Mouse (Mus musculus) testis, adult 10 weeks (tissue): ENCODE measurements around the gene Gpatch8. TPM values are rescaled to one million over a fixed set of nuclear protein-coding genes. Genes with fewer than 3 reads are reported as not detected.

Experiments used
- polyA plus RNA-seq: library from polyadenylated mRNA; stranded (reverse); fragments of 350-450 nt; fragmentation: Illumina TruSeq; extraction: RNeasy Lipid Tissue Mini Kit (QIAGEN cat#74804); gene quantifications from one replicate; pipeline ENCODE4 v1.2.3, GENCODE M21; 2014; ENCODE audit warnings: low read depth, low replicate concordance

Gene Gpatch8
- 20.4 TPM for polyA plus RNA-seq

DNA sequence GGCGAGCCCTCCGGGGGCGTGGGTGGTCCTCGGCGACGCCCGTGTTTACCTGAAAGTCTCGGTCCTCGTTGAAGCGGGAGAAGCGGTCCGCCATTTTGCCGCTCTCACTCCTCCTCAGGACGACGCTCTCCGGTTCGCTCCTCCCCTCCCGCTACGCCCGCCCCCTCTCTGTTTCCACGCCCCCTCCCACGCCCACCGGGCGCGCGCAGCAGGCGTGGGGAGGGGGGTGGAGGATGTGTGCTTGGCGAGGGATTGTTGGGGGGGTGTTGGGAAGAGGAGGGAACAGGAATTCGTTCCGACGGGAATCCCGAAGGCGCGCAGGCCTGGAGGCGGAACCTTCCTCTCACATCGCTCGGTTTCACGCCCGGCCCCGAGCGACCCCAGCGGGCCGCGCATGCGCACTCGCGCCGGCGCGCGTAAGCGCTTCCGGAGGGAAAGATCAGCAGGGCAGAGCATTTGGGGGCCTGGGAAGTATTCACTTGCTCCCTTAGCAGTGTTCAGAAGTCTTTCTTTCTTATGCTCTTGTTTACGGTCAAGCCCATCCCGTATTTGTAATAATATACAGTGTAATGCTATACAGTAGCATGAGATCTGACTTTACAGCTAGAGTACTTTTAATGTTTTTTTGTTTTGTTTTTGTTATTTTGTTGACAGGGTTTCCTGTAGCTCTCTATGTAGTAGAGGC, at the start of gene Gpatch8:
Gene Gpatch8 (minus strand): TSS at position 362 of the 685 bp plus-strand sequence.

DNA sequence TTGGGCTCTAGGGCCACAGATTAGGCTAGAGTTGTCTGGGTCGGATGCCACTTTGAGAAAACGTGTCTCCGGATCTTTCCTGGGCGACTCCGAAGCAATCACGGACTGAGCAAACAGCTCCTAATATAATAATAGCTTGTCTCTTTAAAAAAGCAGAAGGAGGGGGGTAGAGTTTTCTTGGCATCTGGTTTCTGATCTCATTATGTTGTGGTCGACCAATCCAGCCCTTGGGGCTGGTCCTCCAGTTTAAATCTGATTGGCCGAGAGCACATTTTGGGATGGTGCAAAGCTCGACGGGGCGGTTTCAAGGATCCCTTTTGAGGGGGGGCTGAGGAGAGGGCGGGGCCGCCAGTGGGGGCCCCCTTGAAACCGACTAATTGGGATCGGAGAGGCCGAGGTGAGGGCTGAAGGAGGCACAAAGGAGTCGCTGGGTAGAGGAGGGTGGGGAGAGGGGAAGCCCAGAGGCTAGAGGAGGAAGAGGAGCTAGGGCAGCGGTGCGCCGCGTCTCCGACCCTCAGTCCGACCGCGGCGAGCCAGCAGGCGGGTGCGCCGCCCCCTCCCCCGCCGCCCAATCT, 47.9 kb upstream of the Gpatch8 start, which contains the start of gene Fzd2:
Gene Fzd2 (plus strand): TSS at position 387 of the 575 bp plus-strand sequence.

DNA sequence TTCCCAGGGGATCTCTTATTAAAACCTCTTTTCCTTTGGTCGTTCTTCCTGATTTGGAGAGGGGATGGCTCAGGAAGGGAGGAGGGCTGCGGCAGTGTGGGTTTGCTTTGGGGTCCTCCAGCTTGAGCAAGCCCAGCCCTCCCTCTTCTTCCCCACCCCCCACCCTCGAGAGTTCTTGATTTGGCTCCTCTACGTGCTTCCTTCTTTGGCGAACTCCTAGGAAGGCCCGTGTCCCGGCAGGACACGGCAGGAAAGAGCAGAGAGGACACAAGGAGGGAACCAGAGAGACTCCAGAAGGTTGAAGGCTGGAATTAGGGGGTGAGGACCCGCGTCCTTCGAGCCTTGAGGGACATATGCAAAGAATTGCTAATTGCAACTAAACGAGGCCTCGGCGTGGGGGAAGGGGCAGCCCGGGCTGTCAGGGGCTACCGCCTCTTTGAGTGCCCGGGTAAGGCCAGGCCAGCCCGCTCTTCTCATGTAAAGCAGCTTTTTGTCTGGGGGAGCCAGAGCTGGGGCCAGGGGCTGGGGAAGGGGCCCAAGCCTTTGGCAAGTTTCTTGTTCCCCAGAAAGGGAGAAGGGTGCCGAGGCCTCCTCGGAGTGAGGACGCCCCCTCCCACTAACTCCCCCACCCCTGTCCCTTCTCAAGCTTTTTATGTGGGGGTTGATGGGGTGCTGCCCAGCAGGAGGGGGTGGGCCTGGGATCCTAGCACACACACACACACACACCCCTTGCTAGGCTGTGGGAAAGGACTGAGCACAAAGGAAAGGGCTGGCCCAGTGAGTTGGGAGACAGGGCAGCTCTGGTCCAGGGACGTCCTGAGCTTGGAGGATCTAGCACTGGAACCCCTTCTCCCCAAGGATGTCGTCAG, 23.2 kb upstream of the Gpatch8 start, which contains the start of gene Gm11627:
Gene Gm11627 (minus strand): TSS at position 297 of the 869 bp plus-strand sequence.

DNA sequence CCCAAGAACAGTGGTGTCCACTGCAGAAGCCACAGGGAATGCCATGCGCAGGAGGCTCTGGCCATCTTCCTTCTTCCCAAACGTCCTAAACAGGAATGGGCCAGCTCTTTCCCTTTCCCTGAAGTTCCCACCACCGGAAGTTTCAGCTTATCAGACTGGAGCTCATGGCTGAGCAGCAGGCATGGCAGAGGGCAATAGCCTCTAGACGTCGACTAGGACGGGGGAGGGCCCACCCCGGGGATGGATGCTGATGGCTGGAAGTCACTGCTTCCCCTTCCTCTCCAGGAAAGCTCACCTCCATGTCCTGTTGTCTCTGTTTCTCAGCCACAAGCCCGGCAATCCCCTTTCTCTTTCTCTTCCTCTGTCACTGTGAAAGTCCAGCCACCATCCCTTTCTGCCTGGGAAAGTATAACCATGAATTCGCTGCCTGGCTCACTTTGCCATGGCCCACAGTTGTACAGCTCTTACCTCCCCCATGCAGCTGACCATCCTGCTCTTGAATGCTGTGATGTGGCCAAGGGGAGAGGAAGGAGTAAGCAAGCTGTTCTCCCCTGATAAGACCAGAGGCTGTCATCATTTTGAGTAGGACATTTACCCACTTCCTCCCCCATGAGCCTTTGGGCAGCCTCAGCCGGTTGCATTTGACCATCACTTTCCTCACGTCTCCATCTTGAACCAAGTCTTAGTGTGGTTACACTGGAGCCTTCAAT, 86.4 kb downstream of the Gpatch8 start, which contains the start of gene Itga2b:
Gene Itga2b (minus strand): TSS at position 475 of the 710 bp plus-strand sequence.

DNA sequence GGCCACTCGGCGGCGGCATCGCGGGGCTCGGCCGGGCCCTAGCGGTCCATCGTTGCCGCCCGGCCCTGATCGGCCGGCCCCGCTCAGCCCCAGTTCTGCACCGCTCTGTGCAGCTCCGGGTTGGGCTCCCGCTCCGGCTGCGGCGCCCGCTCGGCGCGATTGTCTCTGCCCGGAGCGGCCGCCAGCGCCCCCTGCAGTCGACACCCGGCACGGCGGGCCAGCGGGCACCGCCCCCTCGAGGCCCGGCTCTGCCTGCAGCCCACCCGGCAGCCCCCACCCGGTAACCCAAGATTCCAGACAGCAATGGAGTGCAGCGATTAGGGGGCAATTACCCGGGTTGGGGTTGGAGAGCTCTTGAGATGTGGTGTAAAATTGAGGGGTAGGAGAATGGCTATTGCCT, 108.7 kb downstream of the Gpatch8 start, which contains the start of gene Fam171a2:
Gene Fam171a2 (minus strand): TSS at position 186 of the 400 bp plus-strand sequence.

DNA sequence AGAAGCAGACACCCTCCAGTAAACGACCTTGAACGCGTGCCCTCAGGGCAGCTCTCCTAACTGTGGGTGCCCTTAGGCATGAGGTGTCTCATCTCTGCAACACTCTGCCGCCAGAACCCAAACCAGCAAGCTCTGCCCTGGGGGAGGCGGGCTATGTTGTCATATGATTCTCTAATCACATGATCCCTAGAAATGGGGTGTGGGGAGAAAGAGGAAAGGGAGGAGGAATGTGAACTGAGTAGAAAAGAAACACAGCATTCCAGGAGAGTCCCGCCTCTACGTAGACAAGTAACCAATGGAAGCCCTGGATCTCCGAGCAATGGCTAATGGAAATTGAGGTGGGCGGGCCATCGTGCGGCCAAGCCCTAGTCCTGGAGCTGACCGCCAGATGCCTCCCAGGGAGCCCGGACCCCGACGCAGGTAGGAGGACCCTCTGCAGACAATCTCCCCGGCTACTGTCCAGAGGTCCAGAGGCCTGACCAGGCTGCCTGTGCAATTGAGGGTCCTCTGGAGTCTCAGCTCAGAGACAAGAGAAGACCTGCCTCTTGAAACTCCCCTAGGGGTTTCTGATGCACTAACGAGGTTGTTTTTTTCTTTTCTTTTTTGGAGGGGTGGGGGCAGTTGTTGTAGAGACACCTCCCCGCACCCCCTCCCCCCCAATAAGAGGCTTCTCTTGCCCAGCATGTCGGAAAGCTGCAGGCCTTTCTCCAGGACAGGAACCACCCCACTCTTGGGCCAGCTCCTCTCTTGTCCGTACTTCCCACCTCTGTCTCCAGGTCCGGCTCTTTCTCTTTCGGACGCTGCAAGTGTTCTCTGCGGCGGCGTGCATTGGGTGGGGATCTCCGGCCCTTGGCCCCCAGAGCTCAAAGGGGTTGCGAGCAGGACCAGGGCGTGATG, 125.8 kb downstream of the Gpatch8 start, which contains the start of gene Grn:
Gene Grn (plus strand): TSS at position 195 of the 897 bp plus-strand sequence.

Other genes with a start within 250 kb of the Gpatch8 start
- 10.9 TPM for gene Ubtf, start 236.7 kb downstream of the Gpatch8 start, polyA plus RNA-seq
- gene Slc4a1, start 190.2 kb downstream of the Gpatch8 start, polyA plus RNA-seq, result 0.04 TPM
- gene Rundc3a, start 163.0 kb downstream of the Gpatch8 start, polyA plus RNA-seq, result 0.38 TPM
- 62.6 TPM for gene Slc25a39, start 148.4 kb downstream of the Gpatch8 start, polyA plus RNA-seq
- 1.5 TPM for gene Grn, start 126.1 kb downstream of the Gpatch8 start, polyA plus RNA-seq
- gene Fam171a2, start 108.7 kb downstream of the Gpatch8 start, polyA plus RNA-seq, result not detected
- gene Itga2b, start 86.3 kb downstream of the Gpatch8 start, polyA plus RNA-seq, result not detected
- gene Gm11627, start 23.1 kb upstream of the Gpatch8 start, polyA plus RNA-seq, result 0.49 TPM
- gene Fzd2, start 48.0 kb upstream of the Gpatch8 start, polyA plus RNA-seq, result 0.32 TPM
- 295 TPM for gene Meioc, start 107.3 kb upstream of the Gpatch8 start, polyA plus RNA-seq
- gene Ccdc43, start 141.4 kb upstream of the Gpatch8 start, polyA plus RNA-seq, result 15.3 TPM
- 0.38 TPM for gene Adam11, start 205.0 kb upstream of the Gpatch8 start, polyA plus RNA-seq